ENCODE assay signal across 23 mouse cellular contexts in genomic region chr12:31052066-31052465, GRCm38 (mm10). TPM values are rescaled to one million over a fixed set of nuclear protein-coding genes. Genes with fewer than 3 reads are reported as not detected.
DNase-seq lines count a peak whose midpoint lies in the region; ATAC-seq and TF ChIP-seq lines count a peak whose summit lies in the region.
"Had no signal": no experiment of that assay in that cellular context is flagged by ENCODE, and none has a peak within 500 bp of the region (broad histone marks: within the 10 kb centered on the region; RNA-seq: fewer than 3 reads in every experiment).

No protein-coding gene starts in this region.

- TF ChIP-seq POLR2A in myocyte (IDR thresholded peaks at IDR 0.05; ENCODE audit: insufficient read length, low read depth) = no peak

- ATAC-seq in heart, embryonic 11.5 days (replicated peaks; ENCODE audit: insufficient number of reproducible peaks, low FRiP score, low TSS enrichment) = no peak
- no peak for ATAC-seq in stomach, postnatal 0 days (ENCODE audit: low FRiP score, low TSS enrichment)
- ATAC-seq: activated CD4-positive, CD25-positive, alpha-beta regulatory T cell, adult 4 months; CD4-positive, CD25-positive, alpha-beta regulatory T cell, adult 4 months; Patski had no signal

- H3K4me2 ChIP-seq in heart, embryonic 11.5 days = no peak overlapping the region
- peak overlapping the region; percentile 27 for H3K4me2 ChIP-seq in myocyte (ENCODE audit: low read depth)
- H3K4me2 ChIP-seq in stomach, postnatal 0 days (replicated peaks; ENCODE audit: low read depth) = no peak overlapping the region

- no peaks in the 10 kb centered on the region for H3K9me3 ChIP-seq in heart, embryonic 11.5 days (replicated peaks; ENCODE audit: control insufficient read depth, low read length)
- no peaks in the 10 kb centered on the region for H3K9me3 ChIP-seq in stomach, postnatal 0 days (ENCODE audit: control insufficient read depth, low read length)
- H3K9me3 ChIP-seq: G1E had no signal

- no peaks in the 10 kb centered on the region for H3K36me3 ChIP-seq in heart, embryonic 11.5 days (ENCODE audit: control insufficient read depth, insufficient read depth, low read length)
- H3K36me3 ChIP-seq in myocyte (ENCODE audit: control insufficient read depth, insufficient read depth) = no peaks in the 10 kb centered on the region
- no peaks in the 10 kb centered on the region for H3K36me3 ChIP-seq in stomach, postnatal 0 days (ENCODE audit: control insufficient read depth, insufficient read depth, low read length)
- H3K36me3 ChIP-seq: G1E had no signal

- no peak overlapping the region for H3K4me3 ChIP-seq in heart, embryonic 11.5 days (ENCODE audit: low read depth, low read length)
- H3K4me3 ChIP-seq in myocyte = no peak overlapping the region
- H3K4me3 ChIP-seq in stomach, postnatal 0 days (ENCODE audit: low read depth, low read length) = no peak overlapping the region

- no peak for TF ChIP-seq CTCF in stomach, postnatal 0 days (IDR thresholded peaks at IDR 0.05; ENCODE audit: low read depth)

- WGBS in heart, embryonic 11.5 days (ENCODE audit: insufficient replicate concordance) = 76% methylated on average over 4 of the region's 4 CpGs
- 83% methylated on average over 4 of the region's 4 CpGs for WGBS in stomach, postnatal 0 days

- H3K27ac ChIP-seq in heart, embryonic 11.5 days (ENCODE audit: low read depth, low read length) = no peak overlapping the region
- no peak overlapping the region for H3K27ac ChIP-seq in stomach, postnatal 0 days (replicated peaks)

- DNase-seq in heart, adult 11 months = peak; percentile 54
- DNase-seq in 3T3-L1 (ENCODE audit: low read depth, low spot score) = peak; percentile 63
- no peak for DNase-seq in left cerebral cortex, adult 18-20 months (ENCODE audit: low spot score in 2 of 2)
- no peak for DNase-seq in stomach, postnatal 0 days (ENCODE audit: low spot score)
- DNase-seq: adrenal gland, adult 2 months; adrenal gland, adult 8-10 months; adrenal gland, postnatal 10 days; adrenal gland, postnatal 14 days; adrenal gland, postnatal 25 days; adrenal gland, postnatal 36 days; B cell, adult 2 months; cerebellum, adult 11 months; cerebellum, adult 11-12 months; cerebellum, adult 18-20 months; cerebellum, adult 2 months had no signal

- no peaks in the 10 kb centered on the region for H3K4me1 ChIP-seq in heart, embryonic 11.5 days (ENCODE audit: control insufficient read depth, insufficient read depth, low read length)
- no peaks in the 10 kb centered on the region for H3K4me1 ChIP-seq in stomach, postnatal 0 days (replicated peaks; ENCODE audit: control insufficient read depth, insufficient read depth)

- no peak for TF ChIP-seq EP300 in stomach, postnatal 0 days (optimal IDR thresholded peaks at IDR 0.05)

- no peak overlapping the region for H3K9ac ChIP-seq in heart, embryonic 11.5 days (ENCODE audit: low read depth, low read length)
- no peak overlapping the region for H3K9ac ChIP-seq in stomach, postnatal 0 days (ENCODE audit: low read length)

- H3K79me2 ChIP-seq in myocyte (ENCODE audit: control insufficient read depth, insufficient read depth) = no peaks in the 10 kb centered on the region

- no peaks in the 10 kb centered on the region for H3K27me3 ChIP-seq in heart, embryonic 11.5 days (ENCODE audit: control insufficient read depth, insufficient read depth, low read length)
- H3K27me3 ChIP-seq in myocyte (ENCODE audit: control insufficient read depth, insufficient read depth, insufficient read length) = no peaks in the 10 kb centered on the region
- H3K27me3 ChIP-seq in stomach, postnatal 0 days (ENCODE audit: control insufficient read depth, insufficient read depth, low read length) = no peaks in the 10 kb centered on the region
- H3K27me3 ChIP-seq: CH12.LX, Patski had no signal

- H3ac ChIP-seq in myocyte (ENCODE audit: control insufficient read depth, insufficient read length) = no peak overlapping the region

TF ChIP-seq in myocyte, 11 proteins besides CTCF, POLR2A, EP300 and RAD21:
- no peak for TF ChIP-seq USF1 (IDR thresholded peaks at IDR 0.05; ENCODE audit: low read depth)
- no peak for TF ChIP-seq MYOD1 (IDR thresholded peaks at IDR 0.05; ENCODE audit: control insufficient read depth in 1 of 3, insufficient read length in 2 of 3, low read depth in 2 of 3)
- no peak for TF ChIP-seq E2F4 (IDR thresholded peaks at IDR 0.05; ENCODE audit: insufficient read depth)
- TF ChIP-seq MAX (IDR thresholded peaks at IDR 0.05; ENCODE audit: low read depth) = no peak
- no peak for TF ChIP-seq POLR2AphosphoS2 (IDR thresholded peaks at IDR 0.05; ENCODE audit: insufficient read length, low read depth)
- no peak for TF ChIP-seq MYOG (IDR thresholded peaks at IDR 0.05; ENCODE audit: control insufficient read depth in 1 of 3, insufficient read depth in 1 of 3, insufficient read length in 2 of 3, low read depth in 2 of 3)
- no peak for TF ChIP-seq SRF (IDR thresholded peaks at IDR 0.05; ENCODE audit: control insufficient read depth, insufficient read length, low read depth)
- TF ChIP-seq REST (IDR thresholded peaks at IDR 0.05; ENCODE audit: insufficient read depth, insufficient read length) = no peak
- no peak for TF ChIP-seq CEBPB (IDR thresholded peaks at IDR 0.05; ENCODE audit: insufficient read depth, poor library complexity, severe bottlenecking)
- TF ChIP-seq TCF3 (IDR thresholded peaks at IDR 0.05; ENCODE audit: insufficient read length, low read depth) = no peak
- TF ChIP-seq TCF12 (IDR thresholded peaks at IDR 0.05; ENCODE audit: insufficient read depth, poor library complexity, severe bottlenecking) = no peak

RNA-seq across cellular contexts. Expression of gene Fam110c, which starts 21.6 kb away (rescaled TPM):
- polyA plus RNA-seq in heart, embryonic 11.5 days (2014; fragmentation: Nextera tagmentation; extraction: Ambion mirVana) = 0.40 and 0.92 TPM in 2 replicates
- 0.54 TPM for polyA plus RNA-seq in myocyte (2012; fragmentation: generic; extraction: Trizol)
- total RNA-seq in left cerebral cortex, adult 18-20 months (2021) = not detected
- 9.1 and 9.5 TPM in 2 replicates for polyA plus RNA-seq in stomach, postnatal 0 days (2015; fragmentation: Nextera tagmentation; extraction: Ambion mirVana)
- total RNA-seq: CH12.LX had no signal
- polyA plus RNA-seq: activated CD4-positive, CD25-positive, alpha-beta regulatory T cell, adult 4 months; brain, embryonic 14.5 days; G1E; Patski had no signal

Comparison
In these comparisons a context has a peak if more than half of its experiments do, and no peak if none do; other contexts are left out.
1. DNase-seq: peak in heart, adult 11 months (single experiment) and 3T3-L1 (single experiment); none in left cerebral cortex, adult 18-20 months (0 of 2) and stomach, postnatal 0 days (single experiment).